Mouse (Mus musculus): ENCODE measurements around the gene Vps41.

GRCm38 (mm10) chr13:18868825-18869224 lies 151.7 kb downstream of the Vps41 start:
- TF ChIP-seq CTCF (conservative IDR thresholded peaks at IDR 0.05; ENCODE audit: low read length): no peak
- no peak for TF ChIP-seq NANOG (IDR thresholded peaks at IDR 0.05; ENCODE audit: borderline replicate concordance, low read length)

Data from E14TG2a.4 (cell line).